Mouse (Mus musculus) embryonic facial prominence, embryonic 15.5 days (tissue): ENCODE measurements around the gene Metap1d. TPM values are rescaled to one million over a fixed set of nuclear protein-coding genes. Genes with fewer than 3 reads are reported as not detected.

Source experiments
- ATAC-seq: fragments of 200-750 bp; cut with Nextera tagmentation; 2 replicates; pipeline ENCODE4 v1.8.0; 2017; ENCODE audit warnings: low read depth, moderate TSS enrichment; ENCODE audit not compliant: insufficient number of reproducible peaks, low FRiP score, low TSS enrichment
- H3K27ac ChIP-seq: fragments of 300-500 bp; sonication (generic); replicated peaks from 2 replicates; pipeline ENCODE4 v1.5.1; 2015; ENCODE audit warnings: mild to moderate bottlenecking, inconsistent platforms
- H3K27me3 ChIP-seq: fragments of 300-500 bp; sonication (generic); 2 replicates; pipeline ENCODE4 v1.6.1; 2015; ENCODE audit warnings: inconsistent platforms
- H3K36me3 ChIP-seq: fragments of 300-500 bp; sonication (generic); 2 replicates; pipeline ENCODE4 v1.6.1; 2015; ENCODE audit warnings: mild to moderate bottlenecking, inconsistent platforms
- H3K4me1 ChIP-seq: fragments of 300-500 bp; sonication (generic); 2 replicates; pipeline ENCODE4 v1.6.1; 2015; ENCODE audit warnings: inconsistent platforms
- H3K4me2 ChIP-seq: fragments of 300-500 bp; sonication (generic); replicated peaks from 2 replicates; pipeline ENCODE4 v1.6.1; 2015; ENCODE audit warnings: mild to moderate bottlenecking, inconsistent platforms
- H3K4me3 ChIP-seq: fragments of 300-500 bp; sonication (generic); replicated peaks from 2 replicates; pipeline ENCODE4 v1.5.1; 2015; ENCODE audit warnings: mild to moderate bottlenecking, inconsistent platforms
- H3K9ac ChIP-seq: fragments of 300-500 bp; sonication (generic); 2 replicates; pipeline ENCODE4 v1.6.1; 2015; ENCODE audit warnings: inconsistent platforms
- H3K9me3 ChIP-seq: fragments of 300-500 bp; sonication (generic); replicated peaks from 2 replicates; pipeline ENCODE4 v1.6.1; 2016; ENCODE audit warnings: inconsistent platforms
- WGBS: fragments of 180-500 bp; shearing (Covaris S2); methylation state at CpG from one replicate; pipeline ENCODE4 v1.1.7; 2015; 5-methylcytosine and 5-hydroxymethylcytosine counted together
- polyA plus RNA-seq: library from polyadenylated mRNA; unstranded; fragments of >200 nt; fragmentation: Nextera tagmentation; extraction: Ambion mirVana; gene quantifications from 2 replicates; pipeline ENCODE4 v1.2.1, GENCODE M21; 2015

The Metap1d gene
- polyA plus RNA-seq, 1 experiment from 2014 or later, result 44.8 TPM

DNA sequence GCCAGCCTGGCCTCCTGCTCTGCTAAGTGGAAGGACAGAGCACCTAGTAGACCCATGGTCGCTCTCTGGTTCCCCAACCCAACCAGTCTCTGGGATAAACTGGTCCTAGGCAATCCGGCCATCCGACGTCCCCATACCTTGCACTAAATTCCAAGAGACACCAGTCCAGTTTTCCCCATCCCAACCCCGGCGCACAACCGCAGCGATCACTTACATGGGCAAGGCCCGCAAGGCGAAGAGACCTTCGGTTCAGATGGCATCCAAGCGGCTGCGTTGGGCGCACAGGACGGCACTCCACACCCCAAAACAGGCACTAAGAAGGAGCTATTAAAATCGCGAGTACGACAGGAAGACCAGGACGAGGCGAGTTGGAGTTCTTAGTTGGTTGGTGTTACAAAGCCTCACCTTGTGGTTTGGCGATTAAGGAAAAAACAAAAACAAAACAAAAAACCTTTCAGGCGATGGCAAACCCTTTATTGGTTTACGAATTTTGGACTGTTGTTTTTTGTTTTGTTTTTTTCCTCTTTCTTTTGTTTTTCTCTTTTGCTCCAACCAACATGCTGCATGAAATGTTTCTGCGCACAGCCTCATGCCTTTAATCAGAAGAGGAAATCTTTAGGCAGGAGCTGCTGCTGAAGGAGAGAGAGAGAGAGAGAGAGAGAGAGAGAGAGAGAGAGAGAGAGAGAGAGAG is 74.4 kb downstream of the Metap1d start:
- 8% methylated on average over 24 of the region's 24 CpGs for WGBS
- no peak overlapping the region for H3K27ac ChIP-seq

GRCm38 (mm10) chr2:71528014-71528713 is 75.1 kb downstream of the Metap1d start, which contains the start of gene Dlx1:
TSS of gene Dlx1 (plus strand) at chr2:71528113.
- ATAC-seq, result no peak
- Histone ChIP-seq H3K4me2 (peak within 1 kb of the TSS; percentile 88), H3K27me3 (peaks cover 96% of the 10 kb centered on the region), H3K36me3 (no peaks in the 10 kb centered on the region), H3K4me1 (peaks cover 38% of the 10 kb centered on the region), H3K9ac (peak within 1 kb of the TSS; percentile 35), H3K9me3 (no peaks in the 10 kb centered on the region), H3K4me3 (peak within 1 kb of the TSS; percentile 53), H3K27ac (peak within 1 kb of the TSS; percentile 71)
- WGBS, result 2% methylated on average over 26 of the region's 26 CpGs

More for the DNA sequence above, 74.4 kb downstream of the Metap1d start:
- Histone ChIP-seq H3K36me3 (no peaks in the 10 kb centered on the region), H3K9me3 (no peaks in the 10 kb centered on the region), H3K9ac (no peak overlapping the region), H3K4me3 (peak overlapping the region; percentile 4; the same call in 1 of the 2 replicates), H3K4me2 (no peak overlapping the region), H3K4me1 (peaks cover 32% of the 10 kb centered on the region), H3K27me3 (peaks cover 96% of the 10 kb centered on the region)
- ATAC-seq, result no peak

DNA sequence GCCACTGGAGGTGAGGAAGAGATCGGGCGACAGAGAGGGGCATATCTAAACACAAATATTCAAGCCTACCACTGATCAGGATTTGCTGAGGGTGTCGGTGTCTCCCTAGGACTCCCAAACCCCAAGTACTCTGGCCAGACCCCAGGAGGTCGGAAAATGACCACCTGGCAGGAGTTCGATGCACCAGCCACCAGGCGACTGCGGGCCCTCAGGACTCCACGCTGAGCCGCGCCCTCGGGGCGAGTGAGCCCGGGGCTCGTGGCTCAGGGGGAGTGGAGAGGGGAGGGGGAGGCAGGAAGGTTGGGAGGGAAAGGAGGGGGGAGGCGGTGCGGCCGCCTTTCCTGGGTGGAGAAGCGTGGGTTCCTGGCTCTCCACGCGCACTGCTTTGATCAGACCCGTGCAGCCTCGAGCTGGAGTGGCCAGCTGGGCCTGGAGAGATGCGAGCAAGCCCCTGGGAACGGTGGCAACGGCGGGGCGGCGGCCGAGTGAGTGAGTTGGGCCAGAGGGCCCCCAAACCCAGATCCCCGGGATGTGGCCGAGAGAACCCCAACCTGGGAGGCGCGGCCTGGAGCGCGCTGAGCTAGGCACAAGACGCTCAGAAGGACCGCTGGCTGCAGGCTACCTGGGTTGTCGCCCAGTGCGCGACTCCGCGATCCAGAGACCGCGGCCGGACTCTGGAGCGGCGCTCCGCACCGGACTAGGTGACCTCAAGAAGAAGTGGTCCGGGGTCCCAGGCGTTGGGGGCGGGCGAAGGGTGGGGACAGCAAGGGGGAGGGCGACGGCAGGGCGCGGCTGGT is 75.8 kb downstream of the Metap1d start:
- Histone ChIP-seq H3K27ac (peak overlapping the region; percentile 71), H3K27me3 (peaks cover 96% of the 10 kb centered on the region), H3K4me2 (peak overlapping the region; percentile 88), H3K4me3 (peak overlapping the region; percentile 53), H3K9ac (peak overlapping the region; percentile 35), H3K36me3 (no peaks in the 10 kb centered on the region), H3K9me3 (no peaks in the 10 kb centered on the region), H3K4me1 (peaks cover 38% of the 10 kb centered on the region)
- peak; percentile 35 for ATAC-seq
- WGBS, result under 1% methylated on average over 56 of the region's 57 CpGs

DNA sequence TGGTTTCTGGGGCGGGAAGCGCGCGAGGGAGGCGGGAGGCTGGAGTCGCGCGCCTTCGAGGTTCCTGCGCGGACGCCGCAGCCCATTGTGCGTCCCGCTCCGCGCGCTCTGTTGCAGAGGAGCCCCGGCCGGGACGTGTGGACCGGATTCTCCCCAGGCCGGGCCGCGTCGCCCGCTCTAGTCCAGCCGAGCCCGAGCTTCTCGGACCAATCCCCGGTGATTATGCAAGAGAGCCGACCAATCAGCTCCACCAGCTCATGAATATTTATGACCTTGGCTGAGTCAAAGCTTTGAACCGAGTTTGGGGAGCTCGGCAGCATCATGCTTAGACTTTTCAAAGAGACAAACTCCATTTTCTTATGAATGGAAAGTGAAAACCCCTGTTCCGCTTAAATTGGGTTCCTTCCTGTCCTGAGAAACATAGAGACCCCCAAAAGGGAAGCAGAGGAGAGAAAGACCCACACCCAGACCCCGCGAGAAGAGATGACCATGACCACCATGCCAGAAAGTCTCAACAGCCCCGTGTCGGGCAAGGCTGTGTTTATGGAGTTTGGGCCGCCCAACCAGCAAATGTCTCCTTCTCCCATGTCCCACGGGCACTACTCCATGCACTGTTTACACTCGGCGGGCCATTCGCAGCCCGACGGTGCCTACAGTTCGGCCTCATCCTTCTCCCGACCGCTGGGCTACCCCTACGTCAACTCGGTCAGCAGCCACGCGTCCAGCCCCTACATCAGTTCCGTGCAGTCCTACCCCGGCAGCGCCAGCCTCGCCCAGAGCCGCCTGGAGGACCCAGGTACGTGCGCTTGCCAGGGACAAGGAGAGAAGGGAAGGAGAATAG is 76.7 kb downstream of the Metap1d start:
- peak overlapping the region; percentile 53 for H3K4me3 ChIP-seq
- peak overlapping the region; percentile 88 for H3K4me2 ChIP-seq
- WGBS, result under 1% methylated on average over 60 of the region's 60 CpGs
- H3K4me1 ChIP-seq, result peaks cover 38% of the 10 kb centered on the region
- ATAC-seq, result peak; percentile 90
- peaks cover 97% of the 10 kb centered on the region for H3K27me3 ChIP-seq
- H3K36me3 ChIP-seq, result no peaks in the 10 kb centered on the region
- no peaks in the 10 kb centered on the region for H3K9me3 ChIP-seq
- H3K27ac ChIP-seq, result peak overlapping the region; percentile 71
- peak overlapping the region; percentile 35 for H3K9ac ChIP-seq

- H3K9ac ChIP-seq, result peak overlapping the region; percentile 18; the same call in 1 of the 2 replicates
- H3K36me3 ChIP-seq, result no peaks in the 10 kb centered on the region
- ATAC-seq, result no peak
- H3K27me3 ChIP-seq, result peaks cover 96% of the 10 kb centered on the region
- 0 out of 2 replicates have a peak overlapping the region, but pooled peaks have one; percentile 2 for H3K27ac ChIP-seq
- peak overlapping the region; percentile 53 for H3K4me3 ChIP-seq
- H3K9me3 ChIP-seq, result no peaks in the 10 kb centered on the region
- H3K4me1 ChIP-seq, result peaks cover 38% of the 10 kb centered on the region
- H3K4me2 ChIP-seq, result peak overlapping the region; percentile 88
- 3% methylated on average over 34 of the region's 34 CpGs for WGBS
Measured at GRCm38 (mm10) chr2:71530391-71531123, 77.5 kb downstream of the Metap1d start.

DNA sequence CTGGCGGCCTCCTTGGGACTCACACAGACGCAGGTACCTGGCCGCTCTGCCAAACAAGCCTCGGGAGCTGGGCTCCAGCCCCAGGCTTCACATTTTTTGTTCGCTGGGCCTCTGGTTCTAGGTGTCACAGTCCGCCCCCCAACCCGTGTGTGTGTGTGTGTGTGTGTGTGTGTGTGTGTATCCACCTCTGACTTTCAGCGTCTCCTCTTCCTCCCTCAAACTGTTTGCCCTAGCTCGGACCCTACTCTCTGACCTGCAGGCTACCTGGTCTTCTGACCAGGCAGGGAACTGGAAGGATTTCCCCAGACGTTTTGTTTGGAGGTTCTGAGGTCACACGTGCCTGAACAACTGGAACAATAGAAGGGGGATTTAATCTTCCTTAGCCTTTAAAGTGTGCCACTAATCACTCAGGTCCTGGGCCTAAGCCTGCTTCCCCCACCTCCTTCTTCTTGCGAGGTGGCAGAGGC is 78.1 kb downstream of the Metap1d start:
- WGBS, result 6% methylated on average over 12 of the region's 12 CpGs
- Histone ChIP-seq H3K9ac (no peak overlapping the region), H3K27me3 (peaks cover 94% of the 10 kb centered on the region), H3K4me2 (peak overlapping the region; percentile 88; the same call in 1 of the 2 replicates), H3K4me3 (peak overlapping the region; percentile 53), H3K36me3 (no peaks in the 10 kb centered on the region), H3K27ac (no peak overlapping the region), H3K9me3 (no peaks in the 10 kb centered on the region), H3K4me1 (peaks cover 38% of the 10 kb centered on the region)
- no peak for ATAC-seq

- Histone ChIP-seq H3K4me3 (peak overlapping the region; percentile 53), H3K4me1 (peaks cover 38% of the 10 kb centered on the region), H3K4me2 (peak overlapping the region; percentile 88), H3K9me3 (no peaks in the 10 kb centered on the region), H3K27ac (no peak overlapping the region), H3K9ac (no peak overlapping the region), H3K27me3 (peaks cover 92% of the 10 kb centered on the region), H3K36me3 (no peaks in the 10 kb centered on the region)
- no peak for ATAC-seq
- 7% methylated on average over 43 of the region's 43 CpGs for WGBS
Measured at GRCm38 (mm10) chr2:71531990-71532970, 79.2 kb downstream of the Metap1d start.

DNA sequence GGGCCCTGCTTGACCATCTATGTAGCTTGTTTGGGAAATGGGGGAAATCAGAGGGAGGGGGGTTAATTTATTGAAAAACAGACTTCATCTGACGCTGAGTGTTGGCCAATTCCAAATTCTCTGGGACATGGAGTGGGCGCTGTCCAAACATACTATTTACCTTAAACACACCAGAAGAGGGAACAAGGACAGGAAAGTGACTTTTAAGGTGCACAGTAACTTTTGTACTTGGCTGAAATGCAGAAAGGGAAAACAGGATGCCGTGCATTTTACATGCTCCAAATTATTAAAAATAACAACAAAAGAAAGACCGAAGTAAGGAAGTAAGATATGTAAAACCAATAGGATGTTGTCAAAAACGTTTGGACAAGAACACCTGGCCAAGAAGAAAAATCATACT is 80.0 kb downstream of the Metap1d start:
- no peaks in the 10 kb centered on the region for H3K36me3 ChIP-seq
- peak overlapping the region; percentile 53; the same call in 1 of the 2 replicates for H3K4me3 ChIP-seq
- ATAC-seq, result no peak
- no peak overlapping the region for H3K27ac ChIP-seq
- H3K9me3 ChIP-seq, result no peaks in the 10 kb centered on the region
- no peak overlapping the region for H3K9ac ChIP-seq
- WGBS, result 16% methylated on average over 5 of the region's 5 CpGs
- H3K27me3 ChIP-seq, result peaks cover 92% of the 10 kb centered on the region
- peaks cover 38% of the 10 kb centered on the region for H3K4me1 ChIP-seq
- H3K4me2 ChIP-seq, result no peak overlapping the region
